8 mouse cellular contexts compared by ENCODE assay signal in genomic region chr9:46327706-46328571, GRCm38 (mm10). TPM values are rescaled to one million over a fixed set of nuclear protein-coding genes. Genes with fewer than 3 reads are reported as not detected.
DNase-seq lines count a peak whose midpoint lies in the region; ATAC-seq lines count a peak whose summit lies in the region.

No protein-coding gene starts in this region.

- peaks cover 23% of the 10 kb centered on the region for H3K27me3 ChIP-seq in hindbrain, embryonic 10.5 days (ENCODE audit: insufficient read depth, poor library complexity, severe bottlenecking)

- DNase-seq in layer of hippocampus, postnatal 10 days (ENCODE audit: low spot score in 2 of 2), result peak; percentile 60 to 67
- DNase-seq in layer of hippocampus, adult 9-10 months (ENCODE audit: low spot score), result no peak
- peak; percentile 13 for DNase-seq in c-Kit-positive CD71-positive TER-119-positive erythroid progenitor cells, embryonic 14.5 days (ENCODE audit: low spot score)
- peak; percentile 24 for DNase-seq in hindbrain, embryonic 10.5 days (ENCODE audit: low spot score)
- DNase-seq in right cerebral cortex, adult 2 months (ENCODE audit: low spot score in 2 of 2), result no peak
- no peak for DNase-seq in urinary bladder, adult 18-20 months (ENCODE audit: low spot score in 2 of 2)
- no peak for DNase-seq in gastrocnemius, postnatal 14 days

- 57% methylated on average over 25 of the region's 25 CpGs for WGBS in hindbrain, embryonic 10.5 days

- intact Hi-C loops in gastrocnemius, postnatal 14 days (cut with DNase I; ENCODE audit: low total_unique reads), result no loop called here

- H3K36me3 ChIP-seq in hindbrain, embryonic 10.5 days, result no peaks in the 10 kb centered on the region

- peaks cover 37% of the 10 kb centered on the region for H3K4me1 ChIP-seq in hindbrain, embryonic 10.5 days (replicated peaks)

- no peaks in the 10 kb centered on the region for H3K9me3 ChIP-seq in hindbrain, embryonic 10.5 days

- ATAC-seq in megakaryocyte-erythroid progenitor cell, adult 5-6 weeks (replicated peaks; ENCODE audit: low FRiP score, low TSS enrichment, poor library complexity, severe bottlenecking), result 0 out of 2 replicates have a peak, but pooled peaks have one; percentile 42

- peak overlapping the region; percentile 92 for H3K27ac ChIP-seq in hindbrain, embryonic 10.5 days

- peak overlapping the region; percentile 43 for H3K4me3 ChIP-seq in hindbrain, embryonic 10.5 days

RNA-seq across cellular contexts. Expression of gene 4931429L15Rik, which starts 8.2 kb away (rescaled TPM):
- not detected for total RNA-seq in layer of hippocampus, postnatal 10 days (2021)
- polyA plus RNA-seq in hindbrain, embryonic 10.5 days (2016; fragmentation: Nextera tagmentation; extraction: Ambion mirVana), result not detected in 2 replicates
- not detected in 2 replicates for total RNA-seq in megakaryocyte-erythroid progenitor cell, adult 5-6 weeks (2014; fragmentation: Nextera tagmentation)
- not detected in 2 replicates for total RNA-seq in megakaryocyte-erythroid progenitor cell, adult 5-6 weeks (2017)
- not detected for total RNA-seq in gastrocnemius, postnatal 14 days (2021)

RNA-seq across cellular contexts. Expression of gene Bud13, which starts 45.1 kb away (rescaled TPM):
- total RNA-seq in layer of hippocampus, postnatal 10 days (2021), result 10 to 100 TPM in 1 of 2 experiments, 1 to 10 TPM in 1; 8.9 to 10.1 TPM
- 28.6 and 30.5 TPM in 2 replicates for polyA plus RNA-seq in hindbrain, embryonic 10.5 days (2016; fragmentation: Nextera tagmentation; extraction: Ambion mirVana)
- 14.0 and 18.1 TPM in 2 replicates for total RNA-seq in megakaryocyte-erythroid progenitor cell, adult 5-6 weeks (2014; fragmentation: Nextera tagmentation)
- 13.8 and 16.0 TPM in 2 replicates for total RNA-seq in megakaryocyte-erythroid progenitor cell, adult 5-6 weeks (2017)
- total RNA-seq in gastrocnemius, postnatal 14 days (2021), result 1 to 10 TPM; 6.4 to 6.7 TPM

RNA-seq across cellular contexts. Expression of gene Zpr1, which starts 55.1 kb away (rescaled TPM):
- total RNA-seq in layer of hippocampus, postnatal 10 days (2021), result 10 to 100 TPM; 39.1 to 39.3 TPM
- polyA plus RNA-seq in hindbrain, embryonic 10.5 days (2016; fragmentation: Nextera tagmentation; extraction: Ambion mirVana), result 64.2 and 75.9 TPM in 2 replicates
- 74.5 and 83.1 TPM in 2 replicates for total RNA-seq in megakaryocyte-erythroid progenitor cell, adult 5-6 weeks (2014; fragmentation: Nextera tagmentation)
- total RNA-seq in megakaryocyte-erythroid progenitor cell, adult 5-6 weeks (2017), result 44.6 and 76.4 TPM in 2 replicates
- 10 to 100 TPM; 17.4 to 18.1 TPM for total RNA-seq in gastrocnemius, postnatal 14 days (2021)

RNA-seq across cellular contexts. Expression of gene Apoa5, which starts 59.5 kb away (rescaled TPM):
- total RNA-seq in layer of hippocampus, postnatal 10 days (2021), result not detected
- polyA plus RNA-seq in hindbrain, embryonic 10.5 days (2016; fragmentation: Nextera tagmentation; extraction: Ambion mirVana), result 0.24 and 0.43 TPM in 2 replicates
- total RNA-seq in megakaryocyte-erythroid progenitor cell, adult 5-6 weeks (2014; fragmentation: Nextera tagmentation), result not detected in 2 replicates
- not detected in 2 replicates for total RNA-seq in megakaryocyte-erythroid progenitor cell, adult 5-6 weeks (2017)
- total RNA-seq in gastrocnemius, postnatal 14 days (2021), result not detected

Comparison
In these comparisons a context has a peak if more than half of its experiments do, and no peak if none do; other contexts are left out.
1. DNase-seq: peak in layer of hippocampus, postnatal 10 days (2 of 2), c-Kit-positive CD71-positive TER-119-positive erythroid progenitor cells, embryonic 14.5 days (single experiment) and hindbrain, embryonic 10.5 days (single experiment); none in layer of hippocampus, adult 9-10 months (single experiment), right cerebral cortex, adult 2 months (0 of 2), urinary bladder, adult 18-20 months (0 of 2) and gastrocnemius, postnatal 14 days (single experiment).